Mouse (Mus musculus): Measurements from ENCODE around the gene Cdadc1.
A peak's percentile ranks its signal among the peaks of the same experiment; 100 is the strongest.

Gene Cdadc1

GRCm38 (mm10) chr14:59612920-59613625 is 15.3 kb upstream of the Cdadc1 start:
- DNase-seq (ENCODE audit: low spot score in 2 of 2) = peak in 1 of 2 experiments; percentile 72

GRCm38 (mm10) chr14:59607021-59607420 is 9.3 kb upstream of the Cdadc1 start:
- DNase-seq (ENCODE audit: low spot score in 2 of 2) = no peak

- peak in 1 of 2 experiments; percentile 80 for DNase-seq (ENCODE audit: low spot score in 2 of 2)
Measured at GRCm38 (mm10) chr14:59605671-59606353, 8.1 kb upstream of the Cdadc1 start.

- no peak for DNase-seq (ENCODE audit: low spot score in 2 of 2)
Measured at GRCm38 (mm10) chr14:59604002-59604645, 6.4 kb upstream of the Cdadc1 start.

- DNase-seq (ENCODE audit: low spot score in 2 of 2) = no peak
Measured at GRCm38 (mm10) chr14:59598260-59598627, 485 bp upstream of the Cdadc1 start.

- no peak for DNase-seq (ENCODE audit: low spot score in 2 of 2)
Measured at GRCm38 (mm10) chr14:59594988-59595387, 2.8 kb downstream of the Cdadc1 start.

- no peak for DNase-seq (ENCODE audit: low spot score in 2 of 2)
Measured at GRCm38 (mm10) chr14:59592593-59592992, 5.2 kb downstream of the Cdadc1 start.

GRCm38 (mm10) chr14:59591901-59592300 is 5.9 kb downstream of the Cdadc1 start:
- no peak for DNase-seq (ENCODE audit: low spot score in 2 of 2)

- DNase-seq (ENCODE audit: low spot score in 2 of 2) = no peak
Measured at GRCm38 (mm10) chr14:59590614-59591013, 7.1 kb downstream of the Cdadc1 start.

GRCm38 (mm10) chr14:59576385-59576784 is 21.4 kb downstream of the Cdadc1 start:
- no peak for DNase-seq (ENCODE audit: low spot score in 2 of 2)

GRCm38 (mm10) chr14:59566756-59567155 is 31.0 kb downstream of the Cdadc1 start:
- DNase-seq (ENCODE audit: low spot score in 2 of 2) = peak in 1 of 2 experiments; percentile 57

GRCm38 (mm10) chr14:59557886-59558285 is 39.9 kb downstream of the Cdadc1 start:
- DNase-seq (ENCODE audit: low spot score in 2 of 2) = no peak

GRCm38 (mm10) chr14:59557071-59557470 is 40.7 kb downstream of the Cdadc1 start:
- DNase-seq (ENCODE audit: low spot score in 2 of 2) = no peak

GRCm38 (mm10) chr14:59555928-59556531 is 41.7 kb downstream of the Cdadc1 start:
- peak; percentile 45 to 83 for DNase-seq (ENCODE audit: low spot score in 2 of 2)

GRCm38 (mm10) chr14:59555018-59555417 is 42.7 kb downstream of the Cdadc1 start:
- DNase-seq (ENCODE audit: low spot score in 2 of 2) = no peak

- no peak for DNase-seq (ENCODE audit: low spot score in 2 of 2)
Measured at GRCm38 (mm10) chr14:59554025-59554424, 43.7 kb downstream of the Cdadc1 start.

GRCm38 (mm10) chr14:59551956-59552355 is 45.8 kb downstream of the Cdadc1 start:
- DNase-seq (ENCODE audit: low spot score in 2 of 2) = no peak

- DNase-seq (ENCODE audit: low spot score in 2 of 2) = no peak
Measured at GRCm38 (mm10) chr14:59550841-59551240, 46.9 kb downstream of the Cdadc1 start.

GRCm38 (mm10) chr14:59549106-59549505 is 48.7 kb downstream of the Cdadc1 start:
- peak in 1 of 2 experiments; percentile 63 for DNase-seq (ENCODE audit: low spot score in 2 of 2)

GRCm38 (mm10) chr14:59548532-59548931 is 49.2 kb downstream of the Cdadc1 start:
- no peak for DNase-seq (ENCODE audit: low spot score in 2 of 2)

GRCm38 (mm10) chr14:59547530-59547929 is 50.2 kb downstream of the Cdadc1 start:
- DNase-seq (ENCODE audit: low spot score in 2 of 2) = no peak

GRCm38 (mm10) chr14:59546162-59546880 is 51.4 kb downstream of the Cdadc1 start:
- DNase-seq (ENCODE audit: low spot score in 2 of 2) = no peak
